Mouse (Mus musculus) CD4-positive naive resting alpha-beta T cell, adult 76 days (primary cell): ENCODE results near the gene Tmem199. TPM values are rescaled to one million over a fixed set of nuclear protein-coding genes. Genes with fewer than 3 reads are reported as not detected.

Experiments
- total RNA-seq: library from RNA; stranded (reverse); gene quantifications from one replicate; pipeline ENCODE4 v1.2.4, GENCODE M21; 2023

Tmem199 gene
- 16.6 TPM for total RNA-seq

GRCm38 (mm10) chr11:78512025-78512957 is at the start of gene Tmem199, which contains the start of gene Poldip2:
Tmem199 (minus strand) TSS chr11:78512172.
Poldip2 (plus strand) TSS chr11:78512193.

GRCm38 (mm10) chr11:78550168-78551058 is 38.4 kb upstream of the Tmem199 start, which contains the start of gene Tmem97:
Tmem97 (minus strand) TSS chr11:78550777.

GRCm38 (mm10) chr11:78536080-78536689 is 24.2 kb upstream of the Tmem199 start, which contains the start of the genes Tnfaip1 and Ift20:
Tnfaip1 (minus strand) TSS chr11:78536332.
Ift20 (plus strand) TSS chr11:78536361.

GRCm38 (mm10) chr11:78502909-78503650 is 8.9 kb downstream of the Tmem199 start, which contains the start of gene Sebox:
Sebox (plus strand) TSS chr11:78503447.

GRCm38 (mm10) chr11:78499004-78499403 is 13.0 kb downstream of the Tmem199 start, which contains the start of gene Vtn:
Vtn (plus strand) TSS chr11:78499091.

GRCm38 (mm10) chr11:78497544-78498522 is 14.1 kb downstream of the Tmem199 start, which contains the start of gene Sarm1:
Sarm1 (minus strand) TSS chr11:78497754.

GRCm38 (mm10) chr11:78465568-78466180 is 46.3 kb downstream of the Tmem199 start, which contains the start of gene Slc46a1:
Slc46a1 (plus strand) TSS chr11:78465697.

Other genes with a start within 250 kb of the Tmem199 start
- 0.35 TPM for gene BC030499, start 221.3 kb downstream of the Tmem199 start, total RNA-seq
- 3.8 TPM for gene Spag5, start 210.6 kb downstream of the Tmem199 start, total RNA-seq
- 12.0 TPM for gene Aldoc, start 189.2 kb downstream of the Tmem199 start, total RNA-seq
- gene Pigs, start 183.8 kb downstream of the Tmem199 start, total RNA-seq = 38.7 TPM
- 13.8 TPM for gene Unc119, start 168.7 kb downstream of the Tmem199 start, total RNA-seq
- gene Foxn1, start 125.6 kb downstream of the Tmem199 start, total RNA-seq = not detected
- not detected for gene Slc13a2, start 90.0 kb downstream of the Tmem199 start, total RNA-seq
- gene Slc46a1, start 46.5 kb downstream of the Tmem199 start, total RNA-seq = 1.6 TPM
- gene Sarm1, start 14.4 kb downstream of the Tmem199 start, total RNA-seq = 1.6 TPM
- not detected for gene Vtn, start 13.1 kb downstream of the Tmem199 start, total RNA-seq
- not detected for gene Sebox, start 8.7 kb downstream of the Tmem199 start, total RNA-seq
- gene Poldip2, start within 50 bp of the Tmem199 start, total RNA-seq = 31.5 TPM
- 14.0 TPM for gene Tnfaip1, start 24.2 kb upstream of the Tmem199 start, total RNA-seq
- 34.2 TPM for gene Ift20, start 24.2 kb upstream of the Tmem199 start, total RNA-seq
- gene Tmem97, start 38.6 kb upstream of the Tmem199 start, total RNA-seq = 7.1 TPM
- 70.7 TPM for gene Nlk, start 185.2 kb upstream of the Tmem199 start, total RNA-seq
- gene Ccnq, start 239.6 kb upstream of the Tmem199 start, total RNA-seq = 19.5 TPM